Mouse (Mus musculus): ENCODE measurements around the gene Trpv1. TPM values are rescaled to one million over a fixed set of nuclear protein-coding genes. Genes with fewer than 3 reads are reported as not detected.
A peak's percentile ranks its signal among the peaks of the same experiment; 100 is the strongest.

The Trpv1 gene
- polyA plus RNA-seq, 1 experiment from 2014 or later: not detected

DNA sequence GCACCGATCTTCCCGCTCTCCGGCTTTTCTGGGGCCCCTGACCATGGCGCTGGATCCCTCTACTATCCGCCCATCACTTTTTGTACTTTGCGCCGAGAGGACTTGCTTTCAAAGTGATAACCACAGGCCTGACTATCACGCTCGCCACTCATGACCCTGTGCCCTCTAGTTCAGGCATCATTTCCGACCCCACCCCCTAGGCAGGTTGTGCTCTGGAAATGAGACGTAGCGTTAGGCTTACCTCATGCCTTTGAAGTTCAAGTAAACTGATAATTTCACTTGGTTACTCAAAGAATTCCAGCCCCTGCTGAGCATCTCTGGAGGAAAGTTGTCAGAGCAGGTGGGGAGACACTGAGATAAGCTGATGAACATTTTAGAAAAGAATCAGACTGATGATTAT is 34.2 kb upstream of the Trpv1 start:
- H3K27ac ChIP-seq (ENCODE audit: low read length): no peak overlapping the region

DNA sequence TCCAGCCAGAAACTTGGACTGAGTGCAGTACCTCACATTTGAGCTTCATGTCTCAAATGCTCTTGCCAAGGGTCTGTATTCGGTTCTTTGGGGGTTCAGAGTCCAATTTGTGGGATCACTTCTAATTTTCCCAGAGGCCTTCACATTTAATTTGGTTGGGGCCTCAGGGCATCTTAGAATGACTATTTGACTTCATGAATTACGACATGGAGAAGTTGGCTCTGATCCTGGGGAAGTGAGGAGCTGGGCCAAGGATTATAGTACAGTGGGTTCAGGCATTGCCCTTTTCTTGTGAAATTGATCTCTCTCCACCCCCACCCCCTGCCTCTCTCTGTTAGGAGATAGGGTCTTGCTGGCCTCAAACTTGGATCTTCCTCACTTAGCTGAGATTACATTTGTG is 33.1 kb upstream of the Trpv1 start:
- H3K9me3 ChIP-seq (replicated peaks; ENCODE audit: control insufficient read depth, low read length): no peaks in the 10 kb centered on the region
- 69% methylated on average over 2 of the region's 2 CpGs for WGBS
- H3K4me2 ChIP-seq (ENCODE audit: low read depth, low read length): no peak overlapping the region
- ATAC-seq (ENCODE audit: insufficient read depth, low FRiP score): no peak
- H3K27ac ChIP-seq (ENCODE audit: low read length): no peak overlapping the region
- H3K4me3 ChIP-seq (replicated peaks; ENCODE audit: low read length): no peak overlapping the region
- no peak overlapping the region for H3K9ac ChIP-seq (ENCODE audit: low read length)
- no peaks in the 10 kb centered on the region for H3K36me3 ChIP-seq (ENCODE audit: control insufficient read depth, insufficient read depth, low read length)
- H3K4me1 ChIP-seq (ENCODE audit: control insufficient read depth, insufficient read depth, low read length): 0 out of 2 replicates have a peak, but pooled peaks cover 3% of the 10 kb centered on the region
- no peaks in the 10 kb centered on the region for H3K27me3 ChIP-seq (ENCODE audit: control insufficient read depth, insufficient read depth, low read length)

More for the DNA sequence above, 34.2 kb upstream of the Trpv1 start:
- Histone ChIP-seq H3K9ac (ENCODE audit: low read length) (peak overlapping the region; percentile 86), H3K4me3 (replicated peaks; ENCODE audit: low read length) (peak overlapping the region; percentile 70), H3K4me2 (ENCODE audit: low read depth, low read length) (peak overlapping the region; percentile 91), H3K36me3 (ENCODE audit: control insufficient read depth, insufficient read depth, low read length) (0 out of 2 replicates have a peak, but pooled peaks cover 3% of the 10 kb centered on the region), H3K4me1 (ENCODE audit: control insufficient read depth, insufficient read depth, low read length) (0 out of 2 replicates have a peak, but pooled peaks cover 3% of the 10 kb centered on the region), H3K27me3 (ENCODE audit: control insufficient read depth, insufficient read depth, low read length) (no peaks in the 10 kb centered on the region), H3K9me3 (replicated peaks; ENCODE audit: control insufficient read depth, low read length) (no peaks in the 10 kb centered on the region)
- ATAC-seq (ENCODE audit: insufficient read depth, low FRiP score): no peak
- 3% methylated on average over 12 of the region's 12 CpGs for WGBS

DNA sequence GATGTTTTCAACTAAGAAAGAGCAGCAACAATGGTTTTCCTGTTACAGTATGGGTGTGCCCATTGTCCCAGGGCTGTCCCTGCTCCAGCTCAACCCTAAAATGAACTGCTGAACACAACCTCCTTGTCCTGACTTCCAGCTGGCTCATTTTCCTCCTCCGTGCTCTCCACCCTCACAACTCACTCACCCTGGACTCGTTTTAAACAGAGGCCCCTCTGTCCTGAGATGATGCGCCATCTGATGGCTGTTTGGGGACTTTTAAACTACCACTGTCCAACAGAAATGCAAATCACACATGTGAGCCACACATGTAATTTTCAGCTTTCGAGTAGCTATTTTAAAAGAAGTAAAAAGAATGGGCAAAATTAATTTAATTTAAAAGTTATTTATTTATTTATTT is 32.5 kb upstream of the Trpv1 start:
- WGBS: 33% methylated on average over 4 of the region's 4 CpGs
- no peak overlapping the region for H3K27ac ChIP-seq (ENCODE audit: low read length)

DNA sequence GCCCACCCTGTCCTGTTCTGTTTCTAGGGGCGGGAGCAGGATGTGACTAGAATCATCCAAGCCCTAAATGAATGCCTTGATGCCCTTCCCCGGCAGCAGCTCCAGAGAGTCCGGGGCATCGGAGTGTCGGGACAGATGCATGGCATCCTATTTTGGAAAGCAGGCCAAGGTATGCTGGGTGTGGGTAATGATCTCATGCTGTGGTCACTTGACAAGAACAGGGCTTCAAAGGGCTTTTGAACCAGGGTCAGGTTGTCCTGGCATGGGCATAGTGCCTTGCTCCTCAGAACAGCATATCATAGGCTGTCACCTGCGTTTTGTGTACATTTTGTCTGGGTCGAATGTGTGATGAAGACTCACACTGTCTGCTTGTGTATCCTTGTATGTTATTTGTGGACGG is 30.2 kb upstream of the Trpv1 start:
- H3K4me2 ChIP-seq (ENCODE audit: low read depth, low read length): no peak overlapping the region
- H3K27me3 ChIP-seq (ENCODE audit: control insufficient read depth, insufficient read depth, low read length): no peaks in the 10 kb centered on the region
- no peak overlapping the region for H3K4me3 ChIP-seq (replicated peaks; ENCODE audit: low read length)
- H3K9me3 ChIP-seq (replicated peaks; ENCODE audit: control insufficient read depth, low read length): no peaks in the 10 kb centered on the region
- WGBS: 88% methylated on average over 8 of the region's 8 CpGs
- H3K9ac ChIP-seq (ENCODE audit: low read length): no peak overlapping the region
- no peaks in the 10 kb centered on the region for H3K36me3 ChIP-seq (ENCODE audit: control insufficient read depth, insufficient read depth, low read length)
- H3K4me1 ChIP-seq (ENCODE audit: control insufficient read depth, insufficient read depth, low read length): 0 out of 2 replicates have a peak, but pooled peaks cover 3% of the 10 kb centered on the region
- no peak for ATAC-seq (ENCODE audit: insufficient read depth, low FRiP score)
- no peak overlapping the region for H3K27ac ChIP-seq (ENCODE audit: low read length)

More for the DNA sequence above, 32.5 kb upstream of the Trpv1 start:
- H3K4me3 ChIP-seq (replicated peaks; ENCODE audit: low read length): no peak overlapping the region
- no peaks in the 10 kb centered on the region for H3K36me3 ChIP-seq (ENCODE audit: control insufficient read depth, insufficient read depth, low read length)
- H3K9ac ChIP-seq (ENCODE audit: low read length): no peak overlapping the region
- H3K4me1 ChIP-seq (ENCODE audit: control insufficient read depth, insufficient read depth, low read length): 0 out of 2 replicates have a peak, but pooled peaks cover 3% of the 10 kb centered on the region
- no peak overlapping the region for H3K4me2 ChIP-seq (ENCODE audit: low read depth, low read length)
- H3K27me3 ChIP-seq (ENCODE audit: control insufficient read depth, insufficient read depth, low read length): no peaks in the 10 kb centered on the region
- no peak for ATAC-seq (ENCODE audit: insufficient read depth, low FRiP score)
- H3K9me3 ChIP-seq (replicated peaks; ENCODE audit: control insufficient read depth, low read length): no peaks in the 10 kb centered on the region

DNA sequence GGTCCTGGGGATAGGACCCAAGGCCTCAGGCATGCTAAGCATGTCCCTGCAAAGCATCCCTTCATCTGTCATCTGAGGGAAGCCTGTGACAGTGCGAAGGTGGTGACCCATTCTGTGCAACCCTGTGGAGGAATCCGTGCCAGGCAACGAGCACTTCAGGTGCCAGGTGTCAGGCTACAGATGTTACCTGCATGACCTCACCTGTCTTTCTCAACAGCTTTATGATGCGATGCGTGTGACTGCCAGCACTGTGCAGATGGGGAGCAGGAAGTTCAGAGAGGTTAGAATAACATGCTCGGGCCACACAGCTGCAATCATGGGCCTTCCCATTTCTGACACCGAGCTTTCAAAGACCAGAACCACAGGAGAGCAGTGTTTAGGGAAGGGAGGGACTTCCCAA is 28.9 kb upstream of the Trpv1 start:
- ATAC-seq (ENCODE audit: insufficient read depth, low FRiP score): no peak
- 69% methylated on average over 7 of the region's 7 CpGs for WGBS
- Histone ChIP-seq H3K4me3 (replicated peaks; ENCODE audit: low read length) (no peak overlapping the region), H3K9ac (ENCODE audit: low read length) (no peak overlapping the region), H3K36me3 (ENCODE audit: control insufficient read depth, insufficient read depth, low read length) (no peaks in the 10 kb centered on the region), H3K4me2 (ENCODE audit: low read depth, low read length) (no peak overlapping the region), H3K4me1 (ENCODE audit: control insufficient read depth, insufficient read depth, low read length) (no peaks in the 10 kb centered on the region), H3K9me3 (replicated peaks; ENCODE audit: control insufficient read depth, low read length) (no peaks in the 10 kb centered on the region), H3K27me3 (ENCODE audit: control insufficient read depth, insufficient read depth, low read length) (no peaks in the 10 kb centered on the region), H3K27ac (ENCODE audit: low read length) (no peak overlapping the region)

DNA sequence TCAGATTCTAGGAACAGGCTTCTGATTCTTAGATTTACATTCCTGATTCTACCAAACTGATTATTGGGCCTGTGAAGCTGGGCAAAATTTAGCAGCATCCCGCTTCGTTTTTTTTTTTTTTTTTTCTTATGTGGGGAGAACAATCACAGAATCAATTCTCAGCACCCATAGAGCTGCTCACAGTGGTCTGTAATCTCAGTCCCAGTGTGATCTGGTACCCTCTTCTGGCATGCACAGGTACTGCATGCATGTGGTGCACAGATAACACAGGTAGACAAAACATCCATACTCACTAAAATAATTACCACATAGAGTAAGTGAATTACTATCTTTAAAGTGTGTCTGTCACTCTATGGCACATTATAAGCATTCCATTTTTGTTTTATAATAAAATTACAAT is 26.5 kb upstream of the Trpv1 start:
- Histone ChIP-seq H3K9ac (ENCODE audit: low read length) (no peak overlapping the region), H3K27me3 (ENCODE audit: control insufficient read depth, insufficient read depth, low read length) (no peaks in the 10 kb centered on the region), H3K36me3 (ENCODE audit: control insufficient read depth, insufficient read depth, low read length) (no peaks in the 10 kb centered on the region), H3K27ac (ENCODE audit: low read length) (no peak overlapping the region), H3K9me3 (replicated peaks; ENCODE audit: control insufficient read depth, low read length) (no peaks in the 10 kb centered on the region), H3K4me2 (ENCODE audit: low read depth, low read length) (no peak overlapping the region), H3K4me3 (replicated peaks; ENCODE audit: low read length) (no peak overlapping the region), H3K4me1 (ENCODE audit: control insufficient read depth, insufficient read depth, low read length) (no peaks in the 10 kb centered on the region)
- no peak for ATAC-seq (ENCODE audit: insufficient read depth, low FRiP score)
- 77% methylated on average over 2 of the region's 2 CpGs for whole genome bisulfite sequencing

DNA sequence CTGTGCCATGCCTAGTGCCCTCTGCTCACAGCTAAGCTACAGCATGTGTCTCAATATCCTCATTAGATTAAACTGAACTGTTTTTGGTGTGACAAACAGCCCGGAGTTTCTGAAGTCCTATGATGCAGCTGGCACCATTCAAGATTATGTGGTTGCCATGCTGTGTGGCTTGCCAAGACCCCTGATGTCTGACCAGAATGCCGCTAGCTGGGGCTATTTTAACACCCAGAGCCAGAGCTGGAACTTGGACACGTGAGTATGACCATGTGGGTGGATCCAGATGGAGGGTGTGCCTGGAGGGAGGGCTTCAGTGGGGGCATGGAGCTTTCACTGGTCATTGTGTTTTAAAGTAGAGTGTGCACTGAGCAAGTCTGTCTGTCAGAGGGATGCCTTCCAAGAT is 20.1 kb upstream of the Trpv1 start:
- H3K9ac ChIP-seq (ENCODE audit: low read length): no peak overlapping the region
- ATAC-seq (ENCODE audit: insufficient read depth, low FRiP score): no peak
- H3K36me3 ChIP-seq (ENCODE audit: control insufficient read depth, insufficient read depth, low read length): no peaks in the 10 kb centered on the region
- no peak overlapping the region for H3K4me2 ChIP-seq (ENCODE audit: low read depth, low read length)
- WGBS: 67% methylated on average over 3 of the region's 3 CpGs
- H3K4me3 ChIP-seq (replicated peaks; ENCODE audit: low read length): no peak overlapping the region
- H3K27ac ChIP-seq (ENCODE audit: low read length): no peak overlapping the region
- no peaks in the 10 kb centered on the region for H3K4me1 ChIP-seq (ENCODE audit: control insufficient read depth, insufficient read depth, low read length)
- H3K9me3 ChIP-seq (replicated peaks; ENCODE audit: control insufficient read depth, low read length): no peaks in the 10 kb centered on the region
- H3K27me3 ChIP-seq (ENCODE audit: control insufficient read depth, insufficient read depth, low read length): no peaks in the 10 kb centered on the region

DNA sequence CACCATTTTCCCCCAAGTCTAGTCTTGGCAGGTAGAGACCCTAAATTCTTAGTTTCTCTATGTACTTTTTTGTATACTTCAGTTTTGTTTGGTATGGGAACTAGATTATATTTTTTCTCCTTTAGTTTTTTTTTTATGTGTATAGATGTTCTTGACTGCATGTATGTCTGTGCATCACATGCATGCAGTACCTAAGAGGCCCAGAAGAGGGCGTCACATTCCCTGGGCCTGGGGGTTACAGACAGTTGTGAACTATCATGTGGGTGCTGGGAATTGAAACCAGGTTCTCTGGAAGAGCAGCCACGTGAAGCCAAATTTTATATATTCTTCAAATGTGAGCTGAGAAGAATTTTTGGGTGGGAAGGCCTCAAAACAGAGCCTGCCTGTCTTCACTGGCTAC is 14.4 kb upstream of the Trpv1 start:
- H3K9me3 ChIP-seq (replicated peaks; ENCODE audit: control insufficient read depth, low read length): no peaks in the 10 kb centered on the region
- no peak overlapping the region for H3K4me3 ChIP-seq (replicated peaks; ENCODE audit: low read length)
- no peaks in the 10 kb centered on the region for H3K4me1 ChIP-seq (ENCODE audit: control insufficient read depth, insufficient read depth, low read length)
- no peaks in the 10 kb centered on the region for H3K36me3 ChIP-seq (ENCODE audit: control insufficient read depth, insufficient read depth, low read length)
- H3K4me2 ChIP-seq (ENCODE audit: low read depth, low read length): no peak overlapping the region
- 57% methylated on average over 2 of the region's 2 CpGs for WGBS
- H3K9ac ChIP-seq (ENCODE audit: low read length): no peak overlapping the region
- no peaks in the 10 kb centered on the region for H3K27me3 ChIP-seq (ENCODE audit: control insufficient read depth, insufficient read depth, low read length)
- no peak for ATAC-seq (ENCODE audit: insufficient read depth, low FRiP score)
- H3K27ac ChIP-seq (ENCODE audit: low read length): no peak overlapping the region

DNA sequence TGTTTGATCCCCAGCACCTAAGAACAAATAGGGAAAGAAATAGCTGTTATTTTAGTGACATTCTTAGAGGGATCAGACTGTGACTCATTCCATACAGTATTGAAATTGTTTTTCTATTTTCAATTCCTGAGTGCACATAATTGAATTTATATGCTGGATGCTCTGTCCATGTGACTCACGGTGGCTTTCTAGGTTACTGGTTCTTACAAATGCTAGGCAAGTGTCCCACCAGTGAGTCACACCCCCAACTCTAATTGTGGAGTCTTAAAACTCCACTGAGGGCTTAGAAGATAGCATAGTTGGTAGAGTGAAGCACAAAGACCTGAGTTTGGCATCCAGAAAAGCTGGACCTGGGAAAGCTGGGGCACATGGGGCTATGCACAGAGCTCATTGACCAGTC is 13.4 kb upstream of the Trpv1 start:
- Histone ChIP-seq H3K4me1 (ENCODE audit: control insufficient read depth, insufficient read depth, low read length) (no peaks in the 10 kb centered on the region), H3K27ac (ENCODE audit: low read length) (no peak overlapping the region), H3K9me3 (replicated peaks; ENCODE audit: control insufficient read depth, low read length) (no peaks in the 10 kb centered on the region), H3K9ac (ENCODE audit: low read length) (no peak overlapping the region), H3K27me3 (ENCODE audit: control insufficient read depth, insufficient read depth, low read length) (no peaks in the 10 kb centered on the region), H3K4me2 (ENCODE audit: low read depth, low read length) (no peak overlapping the region), H3K36me3 (ENCODE audit: control insufficient read depth, insufficient read depth, low read length) (no peaks in the 10 kb centered on the region), H3K4me3 (replicated peaks; ENCODE audit: low read length) (no peak overlapping the region)
- ATAC-seq (ENCODE audit: insufficient read depth, low FRiP score): no peak
- WGBS: 90% methylated on average over 1 of the region's 1 CpGs

DNA sequence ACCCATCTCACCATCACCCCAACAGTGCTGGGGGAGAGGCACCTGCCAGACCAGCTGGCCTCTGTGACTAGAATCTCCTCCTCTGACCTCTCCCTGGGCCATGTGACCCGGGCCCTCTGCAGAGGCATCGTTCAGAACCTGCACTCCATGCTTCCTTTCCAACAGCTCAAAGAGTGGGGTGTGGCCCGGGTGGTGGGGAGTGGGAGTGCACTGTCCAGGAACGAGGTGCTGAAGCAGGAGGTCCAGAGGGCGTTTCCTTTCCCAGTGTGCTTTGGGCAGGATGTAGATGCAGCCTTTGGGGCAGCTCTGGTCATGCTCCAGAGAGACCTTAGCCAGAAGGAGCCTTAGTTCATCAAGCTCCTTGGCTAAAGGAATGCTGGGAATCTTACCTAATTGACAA is 11.2 kb upstream of the Trpv1 start:
- 29% methylated on average over 5 of the region's 5 CpGs for WGBS

More for the DNA sequence above, 11.2 kb upstream of the Trpv1 start:
- ATAC-seq (ENCODE audit: insufficient read depth, low FRiP score): no peak
- H3K27me3 ChIP-seq (ENCODE audit: control insufficient read depth, insufficient read depth, low read length): no peaks in the 10 kb centered on the region
- no peak overlapping the region for H3K4me2 ChIP-seq (ENCODE audit: low read depth, low read length)
- no peak overlapping the region for H3K27ac ChIP-seq (ENCODE audit: low read length)
- H3K36me3 ChIP-seq (ENCODE audit: control insufficient read depth, insufficient read depth, low read length): no peaks in the 10 kb centered on the region
- no peaks in the 10 kb centered on the region for H3K9me3 ChIP-seq (replicated peaks; ENCODE audit: control insufficient read depth, low read length)
- H3K4me1 ChIP-seq (ENCODE audit: control insufficient read depth, insufficient read depth, low read length): no peaks in the 10 kb centered on the region
- no peak overlapping the region for H3K9ac ChIP-seq (ENCODE audit: low read length)
- H3K4me3 ChIP-seq (replicated peaks; ENCODE audit: low read length): no peak overlapping the region
